Mouse (Mus musculus) erythroid progenitor cell, adult 5-6 weeks (primary cell): ENCODE measurements around the gene Comtd1. TPM values are rescaled to one million over a fixed set of nuclear protein-coding genes. Genes with fewer than 3 reads are reported as not detected.

Experiments
- ATAC-seq: replicated peaks from 2 replicates; pipeline ENCODE4 v1.8.0; 2016; ENCODE audit warnings: moderate number of reproducible peaks, mild to moderate bottlenecking, moderate TSS enrichment, inconsistent platforms; ENCODE audit not compliant: poor library complexity, low FRiP score, severe bottlenecking
- total RNA-seq, 2 experiments: library from RNA; stranded (forward) in 1 of 2; stranded (reverse) in 1 of 2; fragments of 150-400 nt in 1 of 2; fragments of 186-747, 209-891 nt in 1 of 2; gene quantifications; 2 replicates each; pipeline versions ENCODE4 v1.2.3 to v1.2.4; 2015 to 2017; ENCODE audit warnings: low replicate concordance in 2 of 2

The Comtd1 gene
- total RNA-seq, 2 experiments from 2014 or later: 10.0 to 10.9 TPM

DNA sequence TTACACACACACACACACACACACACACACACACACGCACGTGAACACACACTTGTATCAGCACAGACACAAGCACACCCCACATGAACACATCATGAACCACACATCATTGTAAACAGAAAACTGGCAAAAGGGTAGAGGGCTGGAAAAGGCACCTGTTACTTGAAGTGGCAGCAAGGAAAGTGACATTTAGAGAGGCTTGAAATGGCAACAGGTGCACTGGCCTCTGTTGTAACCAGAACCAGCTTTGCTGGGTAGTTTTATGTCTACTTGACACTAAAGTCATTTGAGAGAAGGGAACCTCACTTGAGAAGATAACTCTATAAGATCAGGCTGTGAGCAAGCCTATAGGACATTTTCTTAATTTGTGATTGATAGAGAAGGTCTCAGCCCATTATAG is 39.4 kb downstream of the Comtd1 start:
- ATAC-seq: no peak

DNA sequence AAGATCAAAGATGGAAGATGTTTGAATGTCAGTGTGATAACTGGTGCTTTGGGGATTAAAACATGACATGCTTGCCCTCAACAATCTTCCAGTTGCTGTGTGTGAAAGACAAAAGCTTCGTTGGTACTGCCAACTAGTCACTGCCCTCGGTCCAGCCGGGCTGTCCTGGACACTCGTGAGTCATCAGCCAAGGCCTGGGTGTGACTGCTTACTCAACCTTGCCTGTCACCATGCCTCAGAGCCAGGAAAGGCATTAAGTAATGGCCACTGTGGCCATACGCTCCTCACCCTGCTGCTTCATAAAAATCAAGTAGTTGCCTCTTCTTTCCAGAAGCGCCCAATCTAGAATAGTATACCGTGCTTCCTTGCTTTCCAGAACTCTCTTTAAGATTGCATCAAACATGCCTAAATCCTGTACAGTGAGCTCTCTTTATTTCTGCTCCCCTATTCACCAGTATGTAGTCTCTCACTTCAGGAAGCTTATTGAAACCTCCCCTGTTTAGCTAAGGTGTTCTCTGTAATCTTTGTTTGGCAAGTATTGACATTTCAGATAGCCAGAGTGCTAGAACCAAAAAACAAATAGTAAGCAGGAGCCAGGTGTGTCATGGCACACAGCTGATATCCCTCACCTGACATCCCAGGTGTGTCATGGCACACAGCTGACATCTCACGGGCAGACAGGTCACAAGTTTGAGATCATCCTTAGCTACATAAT is 40.4 kb downstream of the Comtd1 start:
- ATAC-seq: no peak

DNA sequence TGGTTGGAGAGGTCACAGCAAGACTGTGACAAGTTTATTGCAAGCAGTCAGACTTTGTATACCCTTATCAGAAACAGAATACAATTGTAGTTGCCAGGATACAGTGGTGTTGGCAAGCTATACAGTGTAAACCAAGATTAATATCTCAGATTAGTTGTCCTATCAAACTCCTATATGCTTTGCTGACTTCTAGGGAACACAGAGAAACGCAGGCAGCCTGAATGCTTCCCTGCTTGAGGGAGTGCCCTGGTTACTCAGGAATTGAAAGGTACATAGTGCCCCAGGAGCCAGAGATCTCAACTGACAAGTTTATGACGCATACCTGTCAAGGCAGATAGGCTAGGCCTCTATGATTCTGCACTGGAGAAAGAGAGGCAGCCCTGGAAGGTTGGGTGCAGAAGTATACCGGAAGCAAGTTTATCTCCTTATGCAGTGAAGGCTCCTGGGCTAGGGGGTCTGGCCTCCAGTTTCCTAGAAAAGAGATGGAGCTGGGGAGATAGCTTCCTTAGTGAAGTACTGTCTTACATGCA is 42.1 kb downstream of the Comtd1 start:
- ATAC-seq: no peak

DNA sequence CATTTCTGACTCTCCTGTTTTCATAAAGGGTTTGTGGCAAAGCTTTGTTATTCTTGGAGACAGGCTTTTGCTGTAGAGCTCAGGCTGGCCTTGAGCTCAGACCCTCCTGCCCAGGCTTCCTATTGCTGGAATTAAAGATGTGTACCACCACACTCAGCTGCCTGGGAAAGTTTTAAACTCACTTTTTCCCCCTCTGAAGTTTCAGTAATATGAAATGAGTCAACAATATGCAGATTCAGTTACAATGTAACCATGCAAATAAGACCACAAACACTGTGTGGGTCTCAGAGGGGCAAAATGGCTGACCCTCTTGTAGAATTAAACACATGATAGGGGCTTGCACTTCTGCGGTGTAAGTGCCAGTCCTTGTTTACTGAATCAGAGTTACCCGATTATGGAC is 42.6 kb downstream of the Comtd1 start:
- ATAC-seq: no peak

DNA sequence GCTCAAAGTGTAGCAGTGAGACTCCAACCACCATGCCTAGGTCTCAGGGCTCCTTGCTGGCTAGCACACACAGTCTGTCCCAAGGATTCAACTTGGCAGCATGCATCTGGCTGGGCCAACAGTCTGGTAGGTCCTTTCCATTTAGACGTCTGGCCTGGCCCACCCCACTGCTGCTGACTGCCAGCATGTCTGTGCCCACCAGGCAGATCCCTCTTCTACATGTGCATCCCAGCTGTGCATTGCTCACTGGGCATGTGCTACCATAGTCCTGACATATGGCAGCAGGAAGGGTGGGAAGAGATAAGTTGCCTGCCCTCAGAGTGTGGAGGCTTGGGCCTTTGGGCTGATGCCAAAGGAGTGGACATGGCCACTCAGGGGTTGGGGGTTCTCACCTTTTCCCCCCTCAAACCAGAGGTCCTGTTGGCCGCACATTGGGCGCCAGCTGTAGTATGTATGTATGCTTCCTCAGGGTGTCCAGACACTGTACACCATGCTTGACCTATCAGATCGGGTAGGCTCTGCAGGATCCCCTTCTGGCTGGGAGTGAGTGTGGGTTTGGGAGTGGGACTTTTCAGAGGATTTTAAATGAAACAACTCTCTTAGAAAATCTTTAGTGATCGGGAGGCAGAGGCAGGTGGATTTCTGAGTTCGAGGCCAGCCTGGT is 46.1 kb downstream of the Comtd1 start:
- ATAC-seq: no peak

DNA sequence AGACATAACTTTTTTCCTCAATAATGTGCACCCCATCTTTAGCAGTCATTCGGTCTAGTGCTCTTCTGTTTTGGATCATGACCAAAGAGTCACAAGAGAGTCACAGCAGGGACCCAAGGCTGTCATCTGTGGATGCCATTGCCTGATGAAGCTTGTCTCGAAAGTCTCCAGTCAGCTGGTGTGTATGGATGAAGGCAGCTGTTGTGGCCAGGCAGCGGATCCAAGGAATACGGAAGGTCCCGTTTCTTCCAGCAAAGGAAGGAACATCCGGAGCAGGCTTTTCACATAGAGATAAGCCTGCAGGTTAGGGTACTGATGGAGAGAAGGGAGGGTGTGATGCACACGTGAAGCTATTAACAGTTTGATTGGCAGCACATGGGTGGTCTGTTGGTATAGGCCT is 47.2 kb downstream of the Comtd1 start:
- ATAC-seq: no peak

DNA sequence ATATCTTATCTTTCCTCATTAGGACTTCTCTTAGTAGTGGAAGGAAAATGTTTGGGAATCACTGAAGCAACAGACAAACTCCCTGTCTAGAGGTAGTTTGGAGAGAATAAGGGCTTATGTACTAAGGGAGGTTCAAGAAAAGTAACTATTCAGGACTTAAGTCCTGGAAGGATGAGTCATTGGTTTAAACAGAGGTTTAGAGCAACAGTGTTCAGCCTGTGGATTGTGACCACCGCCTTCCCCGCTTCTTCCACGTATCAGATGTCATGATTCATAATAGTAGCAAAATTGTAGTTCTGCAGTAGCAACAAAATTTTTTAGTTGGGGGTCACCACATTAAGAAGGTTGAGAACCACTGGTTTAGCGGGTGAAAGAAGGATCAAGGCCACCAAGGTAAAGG is 48.1 kb downstream of the Comtd1 start:
- ATAC-seq: no peak

Other genes starting within 250 kb of the Comtd1 start
- gene Dupd1, start 134.4 kb downstream of the Comtd1 start, total RNA-seq (2015; ENCODE audit: low replicate concordance): not detected in 2 replicates
- gene Dupd1, start 134.4 kb downstream of the Comtd1 start, total RNA-seq (2017; ENCODE audit: low replicate concordance): not detected in 2 replicates
- gene Samd8, start 98.4 kb downstream of the Comtd1 start, total RNA-seq (2015; ENCODE audit: low replicate concordance): 2.5 and 2.9 TPM in 2 replicates
- gene Samd8, start 98.4 kb downstream of the Comtd1 start, total RNA-seq (2017; ENCODE audit: low replicate concordance): 2.1 and 10.8 TPM in 2 replicates
- gene Dusp13, start 97.8 kb downstream of the Comtd1 start, total RNA-seq (2015; ENCODE audit: low replicate concordance): not detected in 2 replicates
- gene Dusp13, start 97.8 kb downstream of the Comtd1 start, total RNA-seq (2017; ENCODE audit: low replicate concordance): not detected in 2 replicates
- gene Vdac2, start 23.7 kb downstream of the Comtd1 start, total RNA-seq (2015; ENCODE audit: low replicate concordance): 122 and 138 TPM in 2 replicates
- 83.9 and 105 TPM in 2 replicates for gene Vdac2, start 23.7 kb downstream of the Comtd1 start, total RNA-seq (2017; ENCODE audit: low replicate concordance)
- not detected in 2 replicates for gene Zfp503, start 140.6 kb upstream of the Comtd1 start, total RNA-seq (2015; ENCODE audit: low replicate concordance)
- not detected in 2 replicates for gene Zfp503, start 140.6 kb upstream of the Comtd1 start, total RNA-seq (2017; ENCODE audit: low replicate concordance)
- gene Lrmda, start 170.7 kb upstream of the Comtd1 start, total RNA-seq (2015; ENCODE audit: low replicate concordance): 12.2 TPM in 1 of 2 replicates, not detected in the other
- gene Lrmda, start 170.7 kb upstream of the Comtd1 start, total RNA-seq (2017; ENCODE audit: low replicate concordance): not detected in 2 replicates